Mouse (Mus musculus) spleen, adult 2 months (tissue): Measurements from ENCODE around the gene Camk1d.

ENCODE experiments used
- CTCF ChIP-seq: fragments of 200-500 bp; IDR thresholded peaks from 2 replicates; pipeline ENCODE4 v1.5.1; 2011; ENCODE audit warnings: mild to moderate bottlenecking, inconsistent platforms; ENCODE audit not compliant: insufficient read depth, insufficient read length, insufficient replicate concordance; ENCODE audit errors: extremely low read depth
- POLR2A ChIP-seq: fragments of 200-500 bp; IDR thresholded peaks from 2 replicates; pipeline ENCODE4 v1.6.1; 2011; ENCODE audit warnings: low read depth, low read length, inconsistent platforms

GRCm38 (mm10) chr2:5618361-5618896 is 95.9 kb downstream of the Camk1d start:
- TF ChIP-seq CTCF (no peak), POLR2A (no peak)
